Mouse (Mus musculus) stomach, embryonic 15.5 days (tissue): ENCODE measurements around the gene Adgrd1. TPM values are rescaled to one million over a fixed set of nuclear protein-coding genes. Genes with fewer than 3 reads are reported as not detected.

Experiments
- ATAC-seq: fragments of 200-750 bp; cut with Nextera tagmentation; 2 replicates; pipeline ENCODE4 v1.8.0; 2017; ENCODE audit warnings: low read depth, moderate number of reproducible peaks, moderate TSS enrichment; ENCODE audit not compliant: insufficient read depth, low FRiP score
- H3K27ac ChIP-seq: fragments of 300-500 bp; sonication (generic); 2 replicates; pipeline ENCODE4 v1.5.1; 2015; ENCODE audit warnings: mild to moderate bottlenecking, inconsistent platforms
- H3K27me3 ChIP-seq: fragments of 300-500 bp; sonication (generic); replicated peaks from 2 replicates; pipeline ENCODE4 v1.6.1; 2015; ENCODE audit warnings: inconsistent platforms
- H3K36me3 ChIP-seq: fragments of 300-500 bp; sonication (generic); 2 replicates; pipeline ENCODE4 v1.6.1; 2015; ENCODE audit warnings: inconsistent platforms
- H3K4me1 ChIP-seq: fragments of 300-500 bp; sonication (generic); 2 replicates; pipeline ENCODE4 v1.6.1; 2015; ENCODE audit warnings: inconsistent platforms
- H3K4me2 ChIP-seq: fragments of 300-500 bp; sonication (generic); 2 replicates; pipeline ENCODE4 v1.6.1; 2015; ENCODE audit warnings: mild to moderate bottlenecking, inconsistent platforms
- H3K4me3 ChIP-seq: fragments of 300-500 bp; sonication (generic); replicated peaks from 2 replicates; pipeline ENCODE4 v1.5.1; 2015; ENCODE audit warnings: inconsistent platforms
- H3K9ac ChIP-seq: fragments of 300-500 bp; sonication (generic); 2 replicates; pipeline ENCODE4 v1.6.1; 2015; ENCODE audit warnings: inconsistent platforms
- H3K9me3 ChIP-seq: fragments of 300-500 bp; sonication (generic); 2 replicates; pipeline ENCODE4 v1.6.1; 2016; ENCODE audit warnings: inconsistent platforms
- WGBS: fragments of 180-500 bp; shearing (Covaris S2); methylation state at CpG from one replicate; pipeline ENCODE4 v1.1.7; 2015; 5-methylcytosine and 5-hydroxymethylcytosine counted together
- polyA plus RNA-seq: library from polyadenylated mRNA; unstranded; fragments of >200 nt; fragmentation: Nextera tagmentation; extraction: Ambion mirVana; gene quantifications from 2 replicates; pipeline ENCODE4 v1.2.1, GENCODE M21; 2015

The Adgrd1 gene
- polyA plus RNA-seq, 1 experiment from 2014 or later, result 3.3 TPM

GRCm38 (mm10) chr5:129137405-129137804 lies 40.9 kb downstream of the Adgrd1 start:
- 80% methylated on average over 5 of the region's 5 CpGs for WGBS
- ATAC-seq, result no peak

DNA sequence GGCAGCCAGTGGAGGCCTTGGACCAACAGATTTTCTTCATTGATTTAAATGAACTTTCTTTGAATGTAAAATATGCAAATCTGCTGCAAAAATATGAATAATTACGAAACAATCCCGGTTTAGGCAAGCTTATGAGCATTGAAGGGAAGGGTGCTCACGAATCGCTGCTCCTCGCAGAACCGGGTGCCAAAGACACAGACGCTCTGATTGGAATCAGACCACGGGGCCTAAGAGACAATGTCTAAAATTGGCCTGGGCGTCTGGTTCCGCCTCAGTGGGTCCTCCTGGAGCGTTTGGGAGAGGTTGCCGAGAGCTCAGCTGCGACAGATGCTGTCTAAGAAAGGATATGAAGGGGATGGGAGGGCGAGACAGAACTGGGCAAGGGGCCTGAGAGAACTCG lies 42.0 kb downstream of the Adgrd1 start:
- Histone ChIP-seq H3K4me3 (no peak overlapping the region), H3K9ac (no peak overlapping the region), H3K27ac (no peak overlapping the region), H3K4me2 (no peak overlapping the region), H3K27me3 (no peaks in the 10 kb centered on the region), H3K36me3 (no peaks in the 10 kb centered on the region), H3K4me1 (0 out of 2 replicates have a peak, but pooled peaks cover 3% of the 10 kb centered on the region), H3K9me3 (no peaks in the 10 kb centered on the region)
- no peak for ATAC-seq
- WGBS, result 79% methylated on average over 15 of the region's 15 CpGs

More at GRCm38 (mm10) chr5:129137405-129137804, 40.9 kb downstream of the Adgrd1 start:
- no peaks in the 10 kb centered on the region for H3K36me3 ChIP-seq
- no peak overlapping the region for H3K27ac ChIP-seq
- no peaks in the 10 kb centered on the region for H3K4me1 ChIP-seq
- no peak overlapping the region for H3K4me2 ChIP-seq
- H3K27me3 ChIP-seq, result no peaks in the 10 kb centered on the region
- no peaks in the 10 kb centered on the region for H3K9me3 ChIP-seq
- H3K9ac ChIP-seq, result no peak overlapping the region
- no peak overlapping the region for H3K4me3 ChIP-seq

DNA sequence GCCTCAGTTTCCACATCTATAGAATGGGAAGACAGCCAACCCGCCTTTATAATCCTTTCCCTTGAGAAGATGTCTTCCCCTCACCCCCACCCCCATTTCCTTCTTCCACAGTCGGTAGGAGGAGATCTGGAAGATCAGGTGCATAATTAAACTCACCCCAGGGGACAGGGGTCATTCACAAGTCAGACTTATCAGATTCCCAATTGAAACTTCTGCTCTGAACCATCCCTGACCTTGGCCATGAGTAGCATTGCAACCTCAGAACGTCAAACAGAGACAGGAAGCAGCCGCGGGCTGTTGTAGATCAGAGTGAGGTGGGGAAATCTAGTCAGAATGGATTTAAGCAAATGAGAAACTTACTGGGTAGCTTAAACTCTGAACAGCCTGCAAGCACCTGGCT lies 46.3 kb downstream of the Adgrd1 start:
- Histone ChIP-seq H3K4me3 (no peak overlapping the region), H3K9me3 (no peaks in the 10 kb centered on the region), H3K27ac (no peak overlapping the region), H3K36me3 (no peaks in the 10 kb centered on the region), H3K27me3 (no peaks in the 10 kb centered on the region), H3K9ac (no peak overlapping the region), H3K4me1 (0 out of 2 replicates have a peak, but pooled peaks cover 3% of the 10 kb centered on the region), H3K4me2 (no peak overlapping the region)
- ATAC-seq, result no peak
- WGBS, result 52% methylated on average over 5 of the region's 5 CpGs

DNA sequence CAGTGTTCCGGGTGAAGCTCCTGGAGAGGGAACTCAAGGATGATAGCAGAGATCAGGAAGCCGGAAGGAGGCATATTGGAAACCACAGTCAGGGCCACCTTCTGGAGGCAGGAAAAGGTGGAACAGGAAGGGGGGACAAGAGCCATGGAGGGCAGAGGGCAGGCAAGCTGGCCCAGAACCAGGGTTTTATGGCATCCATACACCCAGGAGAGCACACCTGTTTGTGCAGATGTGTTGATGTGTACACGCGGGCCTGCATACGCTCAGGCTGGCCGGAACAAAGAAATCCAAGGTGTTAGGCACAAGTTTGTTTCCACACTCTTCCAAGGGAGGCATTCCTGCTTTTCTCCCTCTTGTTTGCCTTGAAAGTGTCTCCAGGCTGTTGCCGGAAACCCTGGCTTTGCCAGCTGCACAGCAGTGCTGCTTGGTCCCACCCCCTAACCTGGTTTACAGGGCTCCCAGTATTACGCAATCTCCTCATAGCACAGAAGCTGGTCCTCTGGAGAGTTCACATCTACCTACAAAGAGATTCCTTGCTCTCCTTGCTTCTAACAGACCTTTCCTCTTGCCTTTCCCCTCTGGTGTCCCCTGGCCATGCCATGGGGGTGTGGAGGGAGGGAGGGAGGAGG lies 48.9 kb downstream of the Adgrd1 start:
- Histone ChIP-seq H3K9ac (no peak overlapping the region), H3K27me3 (no peaks in the 10 kb centered on the region), H3K9me3 (no peaks in the 10 kb centered on the region), H3K36me3 (no peaks in the 10 kb centered on the region), H3K27ac (no peak overlapping the region), H3K4me3 (no peak overlapping the region), H3K4me1 (0 out of 2 replicates have a peak, but pooled peaks cover 3% of the 10 kb centered on the region), H3K4me2 (no peak overlapping the region)
- WGBS, result 73% methylated on average over 8 of the region's 8 CpGs
- no peak for ATAC-seq

- Histone ChIP-seq H3K36me3 (no peaks in the 10 kb centered on the region), H3K4me3 (no peak overlapping the region), H3K4me2 (no peak overlapping the region), H3K27ac (no peak overlapping the region), H3K4me1 (0 out of 2 replicates have a peak, but pooled peaks cover 3% of the 10 kb centered on the region), H3K9ac (no peak overlapping the region), H3K27me3 (no peaks in the 10 kb centered on the region), H3K9me3 (no peaks in the 10 kb centered on the region)
- no peak for ATAC-seq
- 51% methylated on average over 12 of the region's 12 CpGs for WGBS
These were observed 50.5 kb downstream of the Adgrd1 start for GRCm38 (mm10) chr5:129146892-129147509.

DNA sequence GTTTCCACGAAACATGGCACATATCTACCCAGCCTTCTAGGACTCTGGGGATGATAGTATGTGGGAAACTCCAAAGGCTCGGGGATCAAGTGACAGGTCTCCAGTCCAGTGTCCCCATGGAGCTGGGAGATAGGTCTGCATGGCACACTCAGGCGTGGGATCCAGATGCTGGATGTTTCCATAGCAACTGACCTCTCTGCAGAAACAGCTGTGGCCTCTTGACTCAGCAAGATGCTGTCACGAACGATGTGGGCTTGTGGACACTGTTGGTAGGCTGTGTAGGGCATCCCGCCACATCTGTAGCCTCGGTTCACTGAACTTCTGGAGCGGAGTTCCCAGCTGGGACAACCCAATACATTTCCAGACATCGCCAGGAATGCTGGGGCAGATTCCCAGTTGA lies 51.9 kb downstream of the Adgrd1 start:
- no peak overlapping the region for H3K4me3 ChIP-seq
- WGBS, result 74% methylated on average over 9 of the region's 9 CpGs
- ATAC-seq, result no peak

GRCm38 (mm10) chr5:129155023-129155901 lies 58.7 kb downstream of the Adgrd1 start:
- Histone ChIP-seq H3K9me3 (no peaks in the 10 kb centered on the region), H3K36me3 (no peaks in the 10 kb centered on the region), H3K9ac (no peak overlapping the region), H3K27me3 (no peaks in the 10 kb centered on the region), H3K4me3 (no peak overlapping the region), H3K27ac (no peak overlapping the region), H3K4me1 (no peaks in the 10 kb centered on the region), H3K4me2 (no peak overlapping the region)
- 70% methylated on average over 14 of the region's 14 CpGs for WGBS
- ATAC-seq, result no peak

More for the DNA sequence above, 51.9 kb downstream of the Adgrd1 start:
- Histone ChIP-seq H3K36me3 (no peaks in the 10 kb centered on the region), H3K27ac (no peak overlapping the region), H3K4me1 (no peaks in the 10 kb centered on the region), H3K27me3 (no peaks in the 10 kb centered on the region), H3K4me2 (no peak overlapping the region), H3K9ac (no peak overlapping the region), H3K9me3 (no peaks in the 10 kb centered on the region)

- Histone ChIP-seq H3K27me3 (no peaks in the 10 kb centered on the region), H3K27ac (no peak overlapping the region), H3K4me2 (no peak overlapping the region), H3K36me3 (no peaks in the 10 kb centered on the region), H3K9ac (no peak overlapping the region), H3K4me1 (no peaks in the 10 kb centered on the region), H3K4me3 (no peak overlapping the region), H3K9me3 (no peaks in the 10 kb centered on the region)
- no peak for ATAC-seq
- 25% methylated on average over 9 of the region's 9 CpGs for WGBS
These were observed 59.4 kb downstream of the Adgrd1 start for GRCm38 (mm10) chr5:129155902-129156311.

GRCm38 (mm10) chr5:129161372-129162051 lies 65.0 kb downstream of the Adgrd1 start:
- no peak for ATAC-seq
- WGBS, result 75% methylated on average over 11 of the region's 11 CpGs

GRCm38 (mm10) chr5:129163416-129163815 lies 66.9 kb downstream of the Adgrd1 start:
- WGBS, result 76% methylated on average over 8 of the region's 8 CpGs
- Histone ChIP-seq H3K36me3 (no peaks in the 10 kb centered on the region), H3K27me3 (no peaks in the 10 kb centered on the region), H3K9ac (no peak overlapping the region), H3K4me3 (no peak overlapping the region), H3K4me2 (no peak overlapping the region), H3K27ac (peak overlapping the region; percentile 88), H3K4me1 (peaks cover 27% of the 10 kb centered on the region), H3K9me3 (no peaks in the 10 kb centered on the region)
- no peak for ATAC-seq

More at GRCm38 (mm10) chr5:129161372-129162051, 65.0 kb downstream of the Adgrd1 start:
- no peaks in the 10 kb centered on the region for H3K36me3 ChIP-seq
- H3K27ac ChIP-seq, result no peak overlapping the region
- H3K27me3 ChIP-seq, result no peaks in the 10 kb centered on the region
- no peak overlapping the region for H3K4me3 ChIP-seq
- H3K9me3 ChIP-seq, result no peaks in the 10 kb centered on the region
- no peak overlapping the region for H3K4me2 ChIP-seq
- H3K9ac ChIP-seq, result no peak overlapping the region
- peaks cover 25% of the 10 kb centered on the region for H3K4me1 ChIP-seq

DNA sequence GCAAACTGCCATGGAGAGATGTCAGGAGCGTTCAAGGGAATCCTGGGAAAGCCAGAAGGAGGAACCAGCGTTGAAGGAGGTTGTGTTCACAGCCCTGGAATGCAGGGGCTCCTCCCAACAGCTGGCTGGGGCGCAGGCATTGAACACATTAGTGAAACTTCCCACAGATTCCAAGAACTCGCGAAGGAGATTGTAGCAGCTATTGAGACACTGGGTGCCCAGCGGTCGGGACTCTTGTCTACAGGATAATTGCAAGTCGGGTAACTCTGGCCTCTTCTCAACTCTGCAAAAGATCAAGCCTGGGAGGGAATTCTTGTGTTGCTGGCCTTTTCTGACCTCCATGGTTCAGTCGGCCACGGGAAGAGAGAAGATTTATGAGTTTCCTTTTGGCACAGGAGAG lies 67.5 kb downstream of the Adgrd1 start:
- no peaks in the 10 kb centered on the region for H3K36me3 ChIP-seq
- H3K27ac ChIP-seq, result peak overlapping the region; percentile 88
- H3K9me3 ChIP-seq, result no peaks in the 10 kb centered on the region
- H3K9ac ChIP-seq, result no peak overlapping the region
- no peak for ATAC-seq
- WGBS, result 12% methylated on average over 10 of the region's 10 CpGs
- H3K4me3 ChIP-seq, result no peak overlapping the region
- no peaks in the 10 kb centered on the region for H3K27me3 ChIP-seq
- no peak overlapping the region for H3K4me2 ChIP-seq
- peaks cover 27% of the 10 kb centered on the region for H3K4me1 ChIP-seq
